Mouse (Mus musculus): ENCODE data around the gene Rhoq. TPM values are rescaled to one million over a fixed set of nuclear protein-coding genes. Genes with fewer than 3 reads are reported as not detected.

The Rhoq gene
- polyA plus RNA-seq, 1 experiment from 2014 or later = 14.3 TPM

GRCm38 (mm10) chr17:86938683-86939082 is 24.2 kb upstream of the Rhoq start:
- Histone ChIP-seq H3K4me1 (peaks cover 14% of the 10 kb centered on the region), H3K9ac (no peak overlapping the region), H3K36me3 (no peaks in the 10 kb centered on the region), H3K27ac (no peak overlapping the region), H3K27me3 (replicated peaks) (0 out of 2 replicates have a peak, but pooled peaks cover 3% of the 10 kb centered on the region), H3K9me3 (no peaks in the 10 kb centered on the region), H3K4me3 (no peak overlapping the region), H3K4me2 (replicated peaks) (no peak overlapping the region)
- WGBS = 65% methylated on average over 7 of the region's 7 CpGs
- ATAC-seq (ENCODE audit: low FRiP score, low read depth) = no peak

- Histone ChIP-seq H3K4me3 (no peak overlapping the region), H3K4me1 (peaks cover 13% of the 10 kb centered on the region), H3K9ac (no peak overlapping the region), H3K36me3 (no peaks in the 10 kb centered on the region), H3K27ac (no peak overlapping the region), H3K4me2 (replicated peaks) (no peak overlapping the region), H3K9me3 (no peaks in the 10 kb centered on the region), H3K27me3 (replicated peaks) (no peaks in the 10 kb centered on the region)
- 70% methylated on average over 6 of the region's 6 CpGs for WGBS
- no peak for ATAC-seq (ENCODE audit: low FRiP score, low read depth)
These were observed 20.8 kb upstream of the Rhoq start for GRCm38 (mm10) chr17:86942112-86942511.

- 0 out of 2 replicates have a peak, but pooled peaks cover 2% of the 10 kb centered on the region for H3K4me1 ChIP-seq
- H3K4me2 ChIP-seq (replicated peaks) = no peak overlapping the region
- no peak for ATAC-seq (ENCODE audit: low FRiP score, low read depth)
- H3K9me3 ChIP-seq = no peaks in the 10 kb centered on the region
- H3K27me3 ChIP-seq (replicated peaks) = no peaks in the 10 kb centered on the region
- no peak overlapping the region for H3K27ac ChIP-seq
- H3K36me3 ChIP-seq = no peaks in the 10 kb centered on the region
- WGBS = 88% methylated on average over 6 of the region's 6 CpGs
- no peak overlapping the region for H3K9ac ChIP-seq
- no peak overlapping the region for H3K4me3 ChIP-seq
These were observed 19.7 kb upstream of the Rhoq start for GRCm38 (mm10) chr17:86943158-86943557.

GRCm38 (mm10) chr17:86946078-86946477 is 16.8 kb upstream of the Rhoq start:
- H3K9ac ChIP-seq = no peak overlapping the region
- H3K4me1 ChIP-seq = no peaks in the 10 kb centered on the region
- no peaks in the 10 kb centered on the region for H3K36me3 ChIP-seq
- ATAC-seq (ENCODE audit: low FRiP score, low read depth) = no peak
- H3K4me2 ChIP-seq (replicated peaks) = no peak overlapping the region
- no peaks in the 10 kb centered on the region for H3K27me3 ChIP-seq (replicated peaks)
- H3K27ac ChIP-seq = no peak overlapping the region
- WGBS = 36% methylated on average over 3 of the region's 4 CpGs
- H3K4me3 ChIP-seq = no peak overlapping the region
- H3K9me3 ChIP-seq = no peaks in the 10 kb centered on the region

- no peaks in the 10 kb centered on the region for H3K9me3 ChIP-seq
- H3K4me3 ChIP-seq = no peak within 1 kb of the TSS
- no peaks in the 10 kb centered on the region for H3K27me3 ChIP-seq (replicated peaks)
- no peak within 1 kb of the TSS for H3K27ac ChIP-seq
- 78% methylated on average over 28 of the region's 28 CpGs for WGBS
- no peaks in the 10 kb centered on the region for H3K4me1 ChIP-seq
- no peak for ATAC-seq (ENCODE audit: low FRiP score, low read depth)
- H3K4me2 ChIP-seq (replicated peaks) = no peak within 1 kb of the TSS
- H3K36me3 ChIP-seq = no peaks in the 10 kb centered on the region
- no peak within 1 kb of the TSS for H3K9ac ChIP-seq
These were observed 14.8 kb upstream of the Rhoq start, which contains the start of gene Atp6v1e2 for GRCm38 (mm10) chr17:86947840-86948796. Atp6v1e2 (minus strand) TSS chr17:86947897.

GRCm38 (mm10) chr17:86948801-86949200 is 14.1 kb upstream of the Rhoq start:
- Histone ChIP-seq H3K4me2 (replicated peaks) (no peak overlapping the region), H3K4me1 (no peaks in the 10 kb centered on the region), H3K9me3 (no peaks in the 10 kb centered on the region), H3K27me3 (replicated peaks) (no peaks in the 10 kb centered on the region), H3K27ac (no peak overlapping the region), H3K4me3 (no peak overlapping the region), H3K36me3 (no peaks in the 10 kb centered on the region), H3K9ac (no peak overlapping the region)
- 83% methylated on average over 6 of the region's 6 CpGs for WGBS
- ATAC-seq (ENCODE audit: low FRiP score, low read depth) = no peak

- H3K27ac ChIP-seq = no peak overlapping the region
- H3K4me3 ChIP-seq = no peak overlapping the region
- 92% methylated on average over 5 of the region's 5 CpGs for WGBS
- H3K4me1 ChIP-seq = no peaks in the 10 kb centered on the region; the same call in 1 of the 2 replicates
- no peak for ATAC-seq (ENCODE audit: low FRiP score, low read depth)
- H3K36me3 ChIP-seq = no peaks in the 10 kb centered on the region
- H3K4me2 ChIP-seq (replicated peaks) = no peak overlapping the region
- no peaks in the 10 kb centered on the region for H3K9me3 ChIP-seq
- no peak overlapping the region for H3K9ac ChIP-seq
- no peaks in the 10 kb centered on the region for H3K27me3 ChIP-seq (replicated peaks)
These were observed 5.6 kb upstream of the Rhoq start for GRCm38 (mm10) chr17:86957239-86957638.

GRCm38 (mm10) chr17:86957968-86958367 is 4.9 kb upstream of the Rhoq start:
- no peaks in the 10 kb centered on the region for H3K27me3 ChIP-seq (replicated peaks)
- no peak overlapping the region for H3K4me2 ChIP-seq (replicated peaks)
- no peak overlapping the region for H3K4me3 ChIP-seq
- no peak for ATAC-seq (ENCODE audit: low FRiP score, low read depth)
- WGBS = 92% methylated on average over 14 of the region's 14 CpGs
- H3K27ac ChIP-seq = no peak overlapping the region
- H3K9ac ChIP-seq = no peak overlapping the region
- no peaks in the 10 kb centered on the region for H3K36me3 ChIP-seq
- no peaks in the 10 kb centered on the region; the same call in 1 of the 2 replicates for H3K4me1 ChIP-seq
- no peaks in the 10 kb centered on the region for H3K9me3 ChIP-seq

GRCm38 (mm10) chr17:86961301-86961841 is 1.5 kb upstream of the Rhoq start:
- Histone ChIP-seq H3K4me3 (no peak overlapping the region), H3K27ac (no peak overlapping the region), H3K27me3 (replicated peaks) (no peaks in the 10 kb centered on the region), H3K36me3 (no peaks in the 10 kb centered on the region), H3K9ac (no peak overlapping the region), H3K4me2 (replicated peaks) (no peak overlapping the region), H3K9me3 (no peaks in the 10 kb centered on the region), H3K4me1 (peaks cover 20% of the 10 kb centered on the region)
- no peak for ATAC-seq (ENCODE audit: low FRiP score, low read depth)
- WGBS = 74% methylated on average over 8 of the region's 8 CpGs

GRCm38 (mm10) chr17:86962297-86962893 is 487 bp upstream of the Rhoq start:
- H3K36me3 ChIP-seq = no peaks in the 10 kb centered on the region
- no peaks in the 10 kb centered on the region for H3K9me3 ChIP-seq
- H3K27ac ChIP-seq = peak overlapping the region; percentile 77
- peak overlapping the region; percentile 82 for H3K4me3 ChIP-seq
- H3K4me1 ChIP-seq = peaks cover 20% of the 10 kb centered on the region
- peak overlapping the region; percentile 92 for H3K4me2 ChIP-seq (replicated peaks)
- peak overlapping the region; percentile 91 for H3K9ac ChIP-seq
- no peaks in the 10 kb centered on the region for H3K27me3 ChIP-seq (replicated peaks)
- peak; percentile 67 for ATAC-seq (ENCODE audit: low FRiP score, low read depth)
- under 1% methylated on average over 24 of the region's 24 CpGs for WGBS

GRCm38 (mm10) chr17:86963586-86963902 is 662 bp downstream of the Rhoq start:
- Histone ChIP-seq H3K4me1 (peaks cover 26% of the 10 kb centered on the region), H3K36me3 (no peaks in the 10 kb centered on the region), H3K4me2 (replicated peaks) (peak overlapping the region; percentile 92), H3K9me3 (no peaks in the 10 kb centered on the region), H3K9ac (peak overlapping the region; percentile 91), H3K4me3 (peak overlapping the region; percentile 82), H3K27ac (peak overlapping the region; percentile 77), H3K27me3 (replicated peaks) (no peaks in the 10 kb centered on the region)
- WGBS = 0% methylated on average over 25 of the region's 26 CpGs
- ATAC-seq (ENCODE audit: low FRiP score, low read depth) = peak; percentile 64

GRCm38 (mm10) chr17:86964041-86964440 is 1.2 kb downstream of the Rhoq start:
- WGBS = 0% methylated on average over 6 of the region's 6 CpGs
- ATAC-seq (ENCODE audit: low FRiP score, low read depth) = 0 out of 2 replicates have a peak, but pooled peaks have one; percentile 0
- peak overlapping the region; percentile 92 for H3K4me2 ChIP-seq (replicated peaks)
- no peaks in the 10 kb centered on the region for H3K9me3 ChIP-seq
- no peaks in the 10 kb centered on the region for H3K27me3 ChIP-seq (replicated peaks)
- H3K36me3 ChIP-seq = no peaks in the 10 kb centered on the region
- H3K4me3 ChIP-seq = peak overlapping the region; percentile 82
- peaks cover 26% of the 10 kb centered on the region for H3K4me1 ChIP-seq
- H3K9ac ChIP-seq = peak overlapping the region; percentile 91
- no peak overlapping the region for H3K27ac ChIP-seq
